Mouse (Mus musculus) c-Kit-negative CD71-positive TER-119-positive erythroid progenitor cells, embryonic 14.5 days (primary cell): ENCODE measurements around the gene BC016579.

Source experiments
- DNase-seq: peaks from one replicate; pipeline ENCODE4 v3.0.0-alpha.2; 2013; ENCODE audit warnings: low read depth, low spot score

The BC016579 gene

GRCm38 (mm10) chr16:45643944-45644343, 9.9 kb downstream of the BC016579 start:
- no peak for DNase-seq

- DNase-seq = no peak
Measured at GRCm38 (mm10) chr16:45641301-45641700, 12.6 kb downstream of the BC016579 start.

- no peak for DNase-seq
Measured at GRCm38 (mm10) chr16:45640070-45640762, 13.7 kb downstream of the BC016579 start.

GRCm38 (mm10) chr16:45635826-45636225, 18.0 kb downstream of the BC016579 start:
- no peak for DNase-seq

GRCm38 (mm10) chr16:45632420-45632819, 21.4 kb downstream of the BC016579 start:
- no peak for DNase-seq

- no peak for DNase-seq
Measured at GRCm38 (mm10) chr16:45630347-45630960, 23.4 kb downstream of the BC016579 start.

- no peak for DNase-seq
Measured at GRCm38 (mm10) chr16:45629497-45630105, 24.3 kb downstream of the BC016579 start.

GRCm38 (mm10) chr16:45625342-45625741, 28.5 kb downstream of the BC016579 start:
- no peak for DNase-seq

- DNase-seq = no peak
Measured at GRCm38 (mm10) chr16:45624791-45625190, 29.1 kb downstream of the BC016579 start.

- DNase-seq = no peak
Measured at GRCm38 (mm10) chr16:45623230-45623629, 30.6 kb downstream of the BC016579 start.

GRCm38 (mm10) chr16:45619751-45620375, 34.0 kb downstream of the BC016579 start:
- DNase-seq = no peak

GRCm38 (mm10) chr16:45615944-45616343, 37.9 kb downstream of the BC016579 start:
- no peak for DNase-seq

GRCm38 (mm10) chr16:45613247-45613646, 40.6 kb downstream of the BC016579 start:
- no peak for DNase-seq

- no peak for DNase-seq
Measured at GRCm38 (mm10) chr16:45610267-45610666, 43.6 kb downstream of the BC016579 start, which contains the start of gene Gcsam. Gene Gcsam, plus strand, starts transcription at chr16:45610380.

- DNase-seq = no peak
Measured at GRCm38 (mm10) chr16:45609300-45609699, 44.6 kb downstream of the BC016579 start.

GRCm38 (mm10) chr16:45608481-45608954, 45.4 kb downstream of the BC016579 start:
- DNase-seq = no peak

- no peak for DNase-seq
Measured at GRCm38 (mm10) chr16:45595494-45595893, 58.4 kb downstream of the BC016579 start.

- no peak for DNase-seq
Measured at GRCm38 (mm10) chr16:45593656-45594055, 60.2 kb downstream of the BC016579 start.

GRCm38 (mm10) chr16:45582512-45582911, 71.4 kb downstream of the BC016579 start:
- DNase-seq = no peak

- DNase-seq = no peak
Measured at GRCm38 (mm10) chr16:45579883-45580282, 74.0 kb downstream of the BC016579 start.
